Mouse (Mus musculus): Measurements from ENCODE around the gene Cyp2a4. TPM values are rescaled to one million over a fixed set of nuclear protein-coding genes. Genes with fewer than 3 reads are reported as not detected.
"Not testable (repeated sequence)": the region's sequence is repeated elsewhere in the genome, so short reads cannot be mapped to it uniquely, and the experiment has no call there.

Gene Cyp2a4
- polyA plus RNA-seq (2014; fragmentation: Nextera tagmentation; extraction: Ambion mirVana): not detected in 2 replicates

- DNase-seq (ENCODE audit: low spot score); H3K4me2 ChIP-seq (ENCODE audit: low read depth, low read length); ATAC-seq (ENCODE audit: low read depth); H3K4me3 ChIP-seq (ENCODE audit: low read depth, low read length); H3K9ac ChIP-seq (ENCODE audit: low read depth, low read length); H3K4me1 ChIP-seq (ENCODE audit: control insufficient read depth, insufficient read depth, low read length); H3K27ac ChIP-seq (replicated peaks; ENCODE audit: low read depth, low read length); H3K27me3 ChIP-seq (replicated peaks; ENCODE audit: control insufficient read depth, insufficient read depth, low read length); H3K36me3 ChIP-seq (ENCODE audit: control insufficient read depth, insufficient read depth, low read length); H3K9me3 ChIP-seq (ENCODE audit: control insufficient read depth, low read length): not testable (repeated sequence)
- WGBS: 54% methylated on average over 2 of the region's 2 CpGs
These were observed at the start of gene Cyp2a4 for GRCm38 (mm10) chr7:26306926-26307325. Cyp2a4 (plus strand) TSS chr7:26307169.

- not testable (repeated sequence) for ATAC-seq (ENCODE audit: low read depth)
These were observed 46.9 kb upstream of the Cyp2a4 start, which contains the start of gene Vmn1r184 for GRCm38 (mm10) chr7:26260034-26260433. Vmn1r184 (plus strand) TSS chr7:26260334.

GRCm38 (mm10) chr7:26303429-26304166 lies 3.4 kb upstream of the Cyp2a4 start:
- not testable (repeated sequence) for DNase-seq (ENCODE audit: low spot score); H3K36me3 ChIP-seq (ENCODE audit: control insufficient read depth, insufficient read depth, low read length); H3K4me2 ChIP-seq (ENCODE audit: low read depth, low read length); H3K4me1 ChIP-seq (ENCODE audit: control insufficient read depth, insufficient read depth, low read length); H3K9ac ChIP-seq (ENCODE audit: low read depth, low read length); H3K27me3 ChIP-seq (replicated peaks; ENCODE audit: control insufficient read depth, insufficient read depth, low read length); ATAC-seq (ENCODE audit: low read depth); H3K27ac ChIP-seq (replicated peaks; ENCODE audit: low read depth, low read length); H3K4me3 ChIP-seq (ENCODE audit: low read depth, low read length); H3K9me3 ChIP-seq (ENCODE audit: control insufficient read depth, low read length)
- WGBS: 84% methylated on average over 8 of the region's 8 CpGs

More at GRCm38 (mm10) chr7:26260034-26260433, 46.9 kb upstream of the Cyp2a4 start, which contains the start of gene Vmn1r184:
- not testable (repeated sequence) for H3K4me2 ChIP-seq (ENCODE audit: low read depth, low read length); H3K9ac ChIP-seq (ENCODE audit: low read depth, low read length); H3K4me1 ChIP-seq (ENCODE audit: control insufficient read depth, insufficient read depth, low read length); H3K27me3 ChIP-seq (replicated peaks; ENCODE audit: control insufficient read depth, insufficient read depth, low read length); H3K4me3 ChIP-seq (ENCODE audit: low read depth, low read length); H3K27ac ChIP-seq (replicated peaks; ENCODE audit: low read depth, low read length); H3K36me3 ChIP-seq (ENCODE audit: control insufficient read depth, insufficient read depth, low read length); H3K9me3 ChIP-seq (ENCODE audit: control insufficient read depth, low read length); DNase-seq (ENCODE audit: low spot score)
- WGBS: 78% methylated on average over 1 of the region's 1 CpGs

GRCm38 (mm10) chr7:26311786-26312185 lies 4.8 kb downstream of the Cyp2a4 start:
- not testable (repeated sequence) for DNase-seq (ENCODE audit: low spot score); H3K4me2 ChIP-seq (ENCODE audit: low read depth, low read length); H3K4me3 ChIP-seq (ENCODE audit: low read depth, low read length); H3K9ac ChIP-seq (ENCODE audit: low read depth, low read length); ATAC-seq (ENCODE audit: low read depth); H3K9me3 ChIP-seq (ENCODE audit: control insufficient read depth, low read length); H3K36me3 ChIP-seq (ENCODE audit: control insufficient read depth, insufficient read depth, low read length); H3K27ac ChIP-seq (replicated peaks; ENCODE audit: low read depth, low read length); H3K4me1 ChIP-seq (ENCODE audit: control insufficient read depth, insufficient read depth, low read length); H3K27me3 ChIP-seq (replicated peaks; ENCODE audit: control insufficient read depth, insufficient read depth, low read length)
- WGBS: 84% methylated on average over 4 of the region's 4 CpGs

- not testable (repeated sequence) for DNase-seq (ENCODE audit: low spot score); H3K4me1 ChIP-seq (ENCODE audit: control insufficient read depth, insufficient read depth, low read length); H3K4me3 ChIP-seq (ENCODE audit: low read depth, low read length); ATAC-seq (ENCODE audit: low read depth); H3K36me3 ChIP-seq (ENCODE audit: control insufficient read depth, insufficient read depth, low read length); H3K9ac ChIP-seq (ENCODE audit: low read depth, low read length); H3K4me2 ChIP-seq (ENCODE audit: low read depth, low read length); H3K27ac ChIP-seq (replicated peaks; ENCODE audit: low read depth, low read length); H3K9me3 ChIP-seq (ENCODE audit: control insufficient read depth, low read length); H3K27me3 ChIP-seq (replicated peaks; ENCODE audit: control insufficient read depth, insufficient read depth, low read length)
- 92% methylated on average over 2 of the region's 2 CpGs for WGBS
These were observed 8.2 kb downstream of the Cyp2a4 start for GRCm38 (mm10) chr7:26315194-26315593.

- not testable (repeated sequence) for H3K27me3 ChIP-seq (replicated peaks; ENCODE audit: control insufficient read depth, insufficient read depth, low read length); H3K9me3 ChIP-seq (ENCODE audit: control insufficient read depth, low read length)
These were observed 8.8 kb downstream of the Cyp2a4 start for GRCm38 (mm10) chr7:26315809-26316208.

GRCm38 (mm10) chr7:26320361-26320760 lies 13.4 kb downstream of the Cyp2a4 start:
- not testable (repeated sequence) for H3K9ac ChIP-seq (ENCODE audit: low read depth, low read length); H3K36me3 ChIP-seq (ENCODE audit: control insufficient read depth, insufficient read depth, low read length); H3K27ac ChIP-seq (replicated peaks; ENCODE audit: low read depth, low read length); H3K9me3 ChIP-seq (ENCODE audit: control insufficient read depth, low read length); H3K4me3 ChIP-seq (ENCODE audit: low read depth, low read length); H3K4me1 ChIP-seq (ENCODE audit: control insufficient read depth, insufficient read depth, low read length); ATAC-seq (ENCODE audit: low read depth); H3K27me3 ChIP-seq (replicated peaks; ENCODE audit: control insufficient read depth, insufficient read depth, low read length); DNase-seq (ENCODE audit: low spot score); H3K4me2 ChIP-seq (ENCODE audit: low read depth, low read length)
- 71% methylated on average over 3 of the region's 3 CpGs for WGBS

More at GRCm38 (mm10) chr7:26315809-26316208, 8.8 kb downstream of the Cyp2a4 start:
- not testable (repeated sequence) for ATAC-seq (ENCODE audit: low read depth); H3K36me3 ChIP-seq (ENCODE audit: control insufficient read depth, insufficient read depth, low read length); H3K4me1 ChIP-seq (ENCODE audit: control insufficient read depth, insufficient read depth, low read length); H3K9ac ChIP-seq (ENCODE audit: low read depth, low read length); DNase-seq (ENCODE audit: low spot score); H3K4me3 ChIP-seq (ENCODE audit: low read depth, low read length); H3K27ac ChIP-seq (replicated peaks; ENCODE audit: low read depth, low read length); H3K4me2 ChIP-seq (ENCODE audit: low read depth, low read length)
- whole genome bisulfite sequencing: 85% methylated on average over 4 of the region's 4 CpGs

- ATAC-seq (ENCODE audit: low read depth); H3K4me1 ChIP-seq (ENCODE audit: control insufficient read depth, insufficient read depth, low read length); H3K4me3 ChIP-seq (ENCODE audit: low read depth, low read length); DNase-seq (ENCODE audit: low spot score); H3K36me3 ChIP-seq (ENCODE audit: control insufficient read depth, insufficient read depth, low read length); H3K27ac ChIP-seq (replicated peaks; ENCODE audit: low read depth, low read length); H3K27me3 ChIP-seq (replicated peaks; ENCODE audit: control insufficient read depth, insufficient read depth, low read length); H3K9me3 ChIP-seq (ENCODE audit: control insufficient read depth, low read length); H3K4me2 ChIP-seq (ENCODE audit: low read depth, low read length); H3K9ac ChIP-seq (ENCODE audit: low read depth, low read length): not testable (repeated sequence)
These were observed 43.2 kb downstream of the Cyp2a4 start for GRCm38 (mm10) chr7:26350177-26350576.

- H3K4me2 ChIP-seq (ENCODE audit: low read depth, low read length); H3K4me1 ChIP-seq (ENCODE audit: control insufficient read depth, insufficient read depth, low read length); H3K27me3 ChIP-seq (replicated peaks; ENCODE audit: control insufficient read depth, insufficient read depth, low read length); ATAC-seq (ENCODE audit: low read depth); H3K9ac ChIP-seq (ENCODE audit: low read depth, low read length); H3K4me3 ChIP-seq (ENCODE audit: low read depth, low read length); H3K9me3 ChIP-seq (ENCODE audit: control insufficient read depth, low read length); H3K36me3 ChIP-seq (ENCODE audit: control insufficient read depth, insufficient read depth, low read length); DNase-seq (ENCODE audit: low spot score); H3K27ac ChIP-seq (replicated peaks; ENCODE audit: low read depth, low read length): not testable (repeated sequence)
- WGBS: 83% methylated on average over 2 of the region's 3 CpGs
These were observed 45.3 kb downstream of the Cyp2a4 start for GRCm38 (mm10) chr7:26352258-26352657.
